Mouse (Mus musculus) CH12.LX (cell line): ENCODE results near the gene Frmd8. TPM values are rescaled to one million over a fixed set of nuclear protein-coding genes. Genes with fewer than 3 reads are reported as not detected.
A peak's percentile ranks its signal among the peaks of the same experiment; 100 is the strongest.

Source experiments
- DNase-seq: peaks from one replicate; pipeline ENCODE4 v3.0.0-alpha.2; 2013; ENCODE audit errors: extremely low read depth
- H3K27ac ChIP-seq: 2 replicates; pipeline ENCODE4 v1.5.1; 2012; ENCODE audit warnings: low read depth, mild to moderate bottlenecking, control low read depth, moderate library complexity; ENCODE audit not compliant: insufficient read depth
- H3K27me3 ChIP-seq: replicated peaks from 2 replicates; pipeline ENCODE3; 2012; ENCODE audit warnings: inconsistent platforms
- H3K36me3 ChIP-seq, 2 experiments: replicated peaks in 1 of 2; 2 replicates each; pipeline versions ENCODE3 to v1.6.1; 2012; ENCODE audit warnings: inconsistent platforms in 1 of 2, low read length in 1 of 2, mild to moderate bottlenecking in 1 of 2, mixed read lengths in 1 of 2, moderate library complexity in 1 of 2; ENCODE audit not compliant: control insufficient read depth in 1 of 2, insufficient read depth in 1 of 2
- H3K4me1 ChIP-seq, 2 experiments: 2 replicates each; pipeline ENCODE4 v1.6.1; 2012; ENCODE audit warnings: inconsistent platforms in 1 of 2, moderate library complexity in 1 of 2; ENCODE audit not compliant: insufficient read depth in 2 of 2, control insufficient read depth in 1 of 2
- H3K4me2 ChIP-seq: 2 replicates; pipeline ENCODE4 v1.6.1; 2012; ENCODE audit warnings: low read depth, mild to moderate bottlenecking, control low read depth; ENCODE audit not compliant: poor library complexity, insufficient read depth, severe bottlenecking
- H3K4me3 ChIP-seq, 3 experiments: fragments of 150-350 bp in 1 of 3; sonication (generic) in 1 of 3; replicated peaks in 1 of 3; 2 replicates each; pipeline versions ENCODE3 to v1.5.1; 2011 to 2012; ENCODE audit warnings: low read depth in 2 of 3, low read length in 2 of 3, mild to moderate bottlenecking in 2 of 3, moderate library complexity in 2 of 3, control low read depth in 1 of 3, improper control_type of control experiment in 1 of 3, inconsistent platforms in 1 of 3, mixed read lengths in 1 of 3; ENCODE audit not compliant: poor library complexity in 1 of 3
- H3K79me2 ChIP-seq: replicated peaks from 2 replicates; pipeline ENCODE4 v1.6.1; 2012; ENCODE audit warnings: mild to moderate bottlenecking, moderate library complexity; ENCODE audit not compliant: control insufficient read depth, poor library complexity, insufficient read depth, severe bottlenecking; ENCODE audit errors: extremely low read depth
- H3K9ac ChIP-seq: 2 replicates; pipeline ENCODE4 v1.6.1; 2012; ENCODE audit warnings: low read depth, mild to moderate bottlenecking, control low read depth, moderate library complexity; ENCODE audit not compliant: insufficient read depth
- H3K9me3 ChIP-seq: replicated peaks from 2 replicates; pipeline ENCODE3; 2012; ENCODE audit warnings: low read length, inconsistent platforms, mixed read lengths
- BHLHE40 ChIP-seq: IDR thresholded peaks from 2 replicates; pipeline ENCODE4 v1.6.1; 2011; ENCODE audit warnings: mild to moderate bottlenecking, low read depth, low read length, improper control_type of control experiment
- CHD1 ChIP-seq: IDR thresholded peaks from 2 replicates; pipeline ENCODE4 v1.6.1; 2012; ENCODE audit warnings: low read depth, low read length, improper control_type of control experiment, inconsistent platforms
- CHD2 ChIP-seq: IDR thresholded peaks from 2 replicates; pipeline ENCODE4 v1.6.1; 2011; ENCODE audit warnings: low read length, improper control_type of control experiment
- CTCF ChIP-seq, 2 experiments: IDR thresholded peaks in 1 of 2; conservative IDR thresholded peaks in 1 of 2; 2 replicates each; pipeline ENCODE4 v1.5.1; 2011 to 2012; ENCODE audit warnings: low read depth in 2 of 2, low read length in 2 of 2, improper control_type of control experiment in 1 of 2, inconsistent platforms in 1 of 2, mild to moderate bottlenecking in 1 of 2, moderate library complexity in 1 of 2
- E2F4 ChIP-seq: IDR thresholded peaks from 2 replicates; pipeline ENCODE4 v1.6.1; 2011; ENCODE audit warnings: low read depth, low read length, improper control_type of control experiment; ENCODE audit not compliant: insufficient replicate concordance
- ELF1 ChIP-seq: IDR thresholded peaks from 2 replicates; pipeline ENCODE4 v1.6.1; 2014; ENCODE audit warnings: low read depth, mild to moderate bottlenecking, inconsistent platforms, low read length, improper control_type of control experiment
- EP300 ChIP-seq: IDR thresholded peaks from 2 replicates; pipeline ENCODE4 v1.6.1; 2011; ENCODE audit warnings: low read length, improper control_type of control experiment
- ETS1 ChIP-seq: conservative IDR thresholded peaks from 2 replicates; pipeline ENCODE4 v1.6.1; 2012; ENCODE audit warnings: low read depth, mild to moderate bottlenecking, inconsistent platforms, low read length, improper control_type of control experiment, moderate library complexity
- GABPA ChIP-seq: IDR thresholded peaks from 2 replicates; pipeline ENCODE4 v1.6.1; 2012; ENCODE audit warnings: low read depth, low read length, improper control_type of control experiment, inconsistent platforms; ENCODE audit not compliant: insufficient replicate concordance
- HCFC1 ChIP-seq: IDR thresholded peaks from 2 replicates; pipeline ENCODE4 v1.6.1; 2012; ENCODE audit warnings: low read depth, mild to moderate bottlenecking, inconsistent platforms, low read length, improper control_type of control experiment
- IRF4 ChIP-seq: IDR thresholded peaks from 2 replicates; pipeline ENCODE4 v1.6.1; 2014; ENCODE audit warnings: low read depth, mild to moderate bottlenecking, inconsistent platforms, low read length, improper control_type of control experiment
- JUN ChIP-seq: IDR thresholded peaks from 2 replicates; pipeline ENCODE4 v1.6.1; 2011; ENCODE audit warnings: low read depth, mild to moderate bottlenecking, low read length, improper control_type of control experiment, moderate library complexity; ENCODE audit not compliant: insufficient read depth
- JUND ChIP-seq: conservative IDR thresholded peaks from 2 replicates; pipeline ENCODE4 v1.6.1; 2011; ENCODE audit warnings: low read depth, low read length, improper control_type of control experiment
- KAT2A ChIP-seq: IDR thresholded peaks from 2 replicates; pipeline ENCODE4 v1.6.1; 2012; ENCODE audit warnings: low read length, improper control_type of control experiment, inconsistent platforms; ENCODE audit not compliant: insufficient replicate concordance
- MAFK ChIP-seq: IDR thresholded peaks from 2 replicates; pipeline ENCODE4 v1.6.1; 2011; ENCODE audit warnings: low read length, improper control_type of control experiment; ENCODE audit not compliant: insufficient replicate concordance
- MAX ChIP-seq: IDR thresholded peaks from 2 replicates; pipeline ENCODE4 v1.6.1; 2011; ENCODE audit warnings: low read length, improper control_type of control experiment
- MAZ ChIP-seq: IDR thresholded peaks from 2 replicates; pipeline ENCODE4 v1.6.1; 2012; ENCODE audit warnings: low read depth, mild to moderate bottlenecking, inconsistent platforms, low read length, improper control_type of control experiment, moderate library complexity
- MXI1 ChIP-seq: IDR thresholded peaks from 2 replicates; pipeline ENCODE4 v1.6.1; 2011; ENCODE audit warnings: mild to moderate bottlenecking, low read depth, low read length, improper control_type of control experiment
- MYC ChIP-seq: IDR thresholded peaks from 2 replicates; pipeline ENCODE4 v1.6.1; 2011; ENCODE audit warnings: low read depth, mild to moderate bottlenecking, improper control_type of control experiment, low read length
- NELFE ChIP-seq: IDR thresholded peaks from 2 replicates; pipeline ENCODE4 v1.6.1; 2011; ENCODE audit warnings: low read depth, low read length, improper control_type of control experiment
- NRF1 ChIP-seq: IDR thresholded peaks from 2 replicates; pipeline ENCODE4 v1.6.1; 2014; ENCODE audit warnings: low read depth, mild to moderate bottlenecking, inconsistent platforms, low read length, improper control_type of control experiment, moderate library complexity
- PAX5 ChIP-seq: IDR thresholded peaks from 2 replicates; pipeline ENCODE4 v1.6.1; 2012; ENCODE audit warnings: low read length, inconsistent platforms, mixed read lengths
- POLR2A ChIP-seq: IDR thresholded peaks from 2 replicates; pipeline ENCODE4 v1.6.1; 2011; ENCODE audit warnings: low read depth, mild to moderate bottlenecking, improper control_type of control experiment, low read length
- RAD21 ChIP-seq: IDR thresholded peaks from 2 replicates; pipeline ENCODE4 v1.6.1; 2011; ENCODE audit warnings: low read depth, mild to moderate bottlenecking, low read length, improper control_type of control experiment, moderate library complexity
- RCOR1 ChIP-seq: conservative IDR thresholded peaks from 2 replicates; pipeline ENCODE4 v1.6.1; 2012; ENCODE audit warnings: low read depth, mild to moderate bottlenecking, inconsistent platforms, low read length, improper control_type of control experiment
- SIN3A ChIP-seq: IDR thresholded peaks from 2 replicates; pipeline ENCODE4 v1.6.1; 2012; ENCODE audit warnings: low read length, improper control_type of control experiment, inconsistent platforms
- SMC3 ChIP-seq: IDR thresholded peaks from 2 replicates; pipeline ENCODE4 v1.6.1; 2011; ENCODE audit warnings: low read depth, low read length, improper control_type of control experiment
- TCF12 ChIP-seq: IDR thresholded peaks from 2 replicates; pipeline ENCODE4 v1.6.1; 2014; ENCODE audit warnings: low read depth, mild to moderate bottlenecking, inconsistent platforms, low read length, improper control_type of control experiment
- UBTF ChIP-seq: IDR thresholded peaks from 2 replicates; pipeline ENCODE4 v1.6.1; 2012; ENCODE audit warnings: low read depth, mild to moderate bottlenecking, inconsistent platforms, low read length, improper control_type of control experiment, moderate library complexity
- USF1 ChIP-seq: IDR thresholded peaks from 2 replicates; pipeline ENCODE4 v1.6.1; 2014; ENCODE audit warnings: low read depth, mild to moderate bottlenecking, inconsistent platforms, low read length, improper control_type of control experiment
- USF2 ChIP-seq: conservative IDR thresholded peaks from 2 replicates; pipeline ENCODE4 v1.6.1; 2011; ENCODE audit warnings: low read depth, low read length, improper control_type of control experiment
- ZKSCAN1 ChIP-seq: IDR thresholded peaks from 2 replicates; pipeline ENCODE4 v1.6.1; 2012; ENCODE audit warnings: low read depth, inconsistent platforms, low read length, improper control_type of control experiment, borderline replicate concordance
- ZMIZ1 ChIP-seq: IDR thresholded peaks from 2 replicates; pipeline ENCODE4 v1.6.1; 2012; ENCODE audit warnings: low read depth, mild to moderate bottlenecking, inconsistent platforms, low read length, improper control_type of control experiment
- ZNF384 ChIP-seq: IDR thresholded peaks from 2 replicates; pipeline ENCODE4 v1.6.1; 2012; ENCODE audit warnings: low read depth, low read length, improper control_type of control experiment, inconsistent platforms
- dilution Hi-C: fragments of 300-500 bp; cut with MboI; formaldehyde crosslinking; loops from 2 replicates; pipeline ENCODE4 v1.14.3; 2020; ENCODE audit warnings: low sequenced_read_pairs; ENCODE audit not compliant: extremely low pct_unique_long_range_greater_than_20kb, extremely low pct_ligation_motif_present
- in situ Hi-C: fragments of 300-500 bp; cut with MboI; formaldehyde crosslinking; loops from 3 replicates; pipeline ENCODE4 v1.14.3; 2019; ENCODE audit warnings: low sequenced_read_pairs, low pct_ligation_motif_present, low pct_unique_long_range_greater_than_20kb, mixed read lengths
- polyA plus RNA-seq: library from polyadenylated mRNA; unstranded; fragments of >175 nt; gene quantifications from 2 replicates; pipeline ENCODE4 v1.2.1, GENCODE M21; 2012; ENCODE audit warnings: low read depth; ENCODE audit not compliant: insufficient read length
- total RNA-seq, 2 experiments: library from RNA; depleted of rRNA; stranded (reverse); fragments of 300-350 nt in 1 of 2; fragments of >200 nt in 1 of 2; gene quantifications; 2 replicates each; pipeline ENCODE4 v1.2.3; 2012 to 2014

The Frmd8 gene
- total RNA-seq (2012; rRNA removed) (29.0 and 30.7 TPM in 2 replicates), total RNA-seq (2014; rRNA removed) (13.5 and 15.5 TPM in 2 replicates), polyA plus RNA-seq (25.2 and 25.4 TPM in 2 replicates)

DNA sequence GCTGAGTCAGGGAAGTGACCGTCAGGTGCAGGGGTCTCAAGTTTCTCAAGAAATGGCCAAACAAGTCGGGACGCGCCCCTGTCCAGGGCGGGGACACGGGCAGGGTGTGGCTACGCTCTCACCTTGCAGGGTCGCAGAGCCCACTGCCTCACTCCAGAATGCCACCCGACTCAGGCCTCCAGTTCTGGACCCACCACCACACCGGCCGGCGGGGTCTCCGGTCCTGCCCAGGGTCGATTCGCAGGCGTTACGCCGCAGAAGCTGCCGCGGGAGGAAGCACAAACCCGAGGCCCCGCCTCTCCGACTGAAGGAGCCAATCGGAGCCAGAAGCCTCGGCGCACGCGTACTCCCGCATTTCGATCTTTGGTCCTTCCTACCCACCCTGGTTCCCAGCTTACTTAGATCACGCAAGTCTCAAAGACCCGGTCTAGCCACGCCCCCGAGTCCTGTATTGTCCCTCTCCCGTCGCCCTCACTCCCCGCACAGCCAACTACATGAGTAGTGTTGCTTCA is at the start of gene Frmd8:
TSS of gene Frmd8 (minus strand) at position 306 of the 512 bp plus-strand sequence.
- in situ Hi-C loops (loop anchor here (5.0 kb wide), 1 partner anchor 88 kb away; no protein-coding TSS in a partner anchor), dilution Hi-C loops (no loop called here)
- H3K27me3 ChIP-seq: no peaks in the 10 kb centered on the region
- H3K4me3 ChIP-seq: peak within 1 kb of the TSS; percentile 85 to 93 (median 90)
- no peaks in the 10 kb centered on the region for H3K9me3 ChIP-seq
- TF ChIP-seq GABPA (no peak), EP300 (no peak), JUND (no peak), RAD21 (no peak), ZNF384 (no peak), E2F4 (no peak), TCF12 (no peak), CHD2 (no peak), HCFC1 (peak; percentile 44; the same call in 1 of the 2 replicates), SIN3A (peak; percentile 51), IRF4 (peak; percentile 24; the same call in 1 of the 2 replicates), ZMIZ1 (peak; percentile 75; the same call in 1 of the 2 replicates), MXI1 (no peak), MYC (0 out of 2 replicates have a peak, but pooled peaks have one; percentile 27), CTCF (conservative IDR thresholded peaks at IDR 0.05 in 1 of 2, IDR thresholded peaks at IDR 0.05 in 1 of 2; ENCODE audit: low read depth in 2 of 2, low read length in 2 of 2) (no peak), USF1 (no peak), ZKSCAN1 (no peak), ETS1 (no peak), MAFK (no peak), MAZ (no peak), CHD1 (0 out of 2 replicates have a peak, but pooled peaks have one; percentile 6), SMC3 (no peak), NELFE (peak; percentile 71), USF2 (no peak), MAX (0 out of 2 replicates have a peak, but pooled peaks have one; percentile 27), PAX5 (no peak), UBTF (no peak), ELF1 (peak; percentile 56; the same call in 1 of the 2 replicates), POLR2A (peak; percentile 74), BHLHE40 (no peak), RCOR1 (no peak), NRF1 (peak; percentile 88), JUN (no peak), KAT2A (no peak)
- H3K27ac ChIP-seq: peak within 1 kb of the TSS; percentile 23; the same call in 1 of the 2 replicates
- peaks cover 31 to 41% of the 10 kb centered on the region in 2 experiments for H3K36me3 ChIP-seq
- peak within 1 kb of the TSS; percentile 93 for H3K9ac ChIP-seq
- DNase-seq: peak; percentile 96
- peaks cover 22 to 61% of the 10 kb centered on the region in 2 experiments for H3K4me1 ChIP-seq
- peak within 1 kb of the TSS; percentile 88 for H3K4me2 ChIP-seq
- H3K79me2 ChIP-seq: peaks cover 4% of the 10 kb centered on the region; the same call in 1 of the 2 replicates
